Mouse (Mus musculus): ENCODE results near the gene Tbc1d13. TPM values are rescaled to one million over a fixed set of nuclear protein-coding genes. Genes with fewer than 3 reads are reported as not detected.
A peak's percentile ranks its signal among the peaks of the same experiment; 100 is the strongest.
"Not testable (repeated sequence)": the region's sequence is repeated elsewhere in the genome, so short reads cannot be mapped to it uniquely, and the experiment has no call there.

Gene Tbc1d13
- polyA plus RNA-seq, 1 experiment = not detected

GRCm38 (mm10) chr2:30164340-30164932 is 30.9 kb downstream of the Tbc1d13 start:
- no peak overlapping the region for H3K27ac ChIP-seq (ENCODE audit: insufficient read depth, low read depth, low read length)
- no peaks in the 10 kb centered on the region for H3K4me1 ChIP-seq (ENCODE audit: control insufficient read depth, insufficient read depth, low read length)
- no peak overlapping the region for H3K4me3 ChIP-seq (ENCODE audit: insufficient read depth, low read depth, low read length)
- 64% methylated on average over 9 of the region's 9 CpGs for WGBS
- TF ChIP-seq CTCF (IDR thresholded peaks at IDR 0.05; ENCODE audit: insufficient read depth, low read depth, low read length) (no peak), POLR2A (IDR thresholded peaks at IDR 0.05; ENCODE audit: insufficient read depth, low read depth, low read length) (no peak)

GRCm38 (mm10) chr2:30166677-30167076 is 33.1 kb downstream of the Tbc1d13 start:
- Histone ChIP-seq H3K27ac (ENCODE audit: insufficient read depth, low read depth, low read length) (no peak overlapping the region), H3K4me3 (ENCODE audit: insufficient read depth, low read depth, low read length) (no peak overlapping the region), H3K4me1 (ENCODE audit: control insufficient read depth, insufficient read depth, low read length) (no peaks in the 10 kb centered on the region)
- TF ChIP-seq CTCF (IDR thresholded peaks at IDR 0.05; ENCODE audit: insufficient read depth, low read depth, low read length) (no peak), POLR2A (IDR thresholded peaks at IDR 0.05; ENCODE audit: insufficient read depth, low read depth, low read length) (no peak)
- WGBS = 60% methylated on average over 4 of the region's 4 CpGs

GRCm38 (mm10) chr2:30171371-30171996 is 37.9 kb downstream of the Tbc1d13 start, which contains the start of gene Endog:
Gene Endog (plus strand): TSS chr2:30171493.
- WGBS = under 1% methylated on average over 75 of the region's 75 CpGs
- Histone ChIP-seq H3K4me1 (ENCODE audit: control insufficient read depth, insufficient read depth, low read length) (peaks cover 22% of the 10 kb centered on the region), H3K4me3 (ENCODE audit: insufficient read depth, low read depth, low read length) (peak within 1 kb of the TSS; percentile 63), H3K27ac (ENCODE audit: insufficient read depth, low read depth, low read length) (peak within 1 kb of the TSS; percentile 93)
- peak; percentile 95 for TF ChIP-seq POLR2A (IDR thresholded peaks at IDR 0.05; ENCODE audit: insufficient read depth, low read depth, low read length)
- TF ChIP-seq CTCF (IDR thresholded peaks at IDR 0.05; ENCODE audit: insufficient read depth, low read depth, low read length) = no peak

- Histone ChIP-seq H3K4me1 (ENCODE audit: control insufficient read depth, insufficient read depth, low read length) (peaks cover 25% of the 10 kb centered on the region), H3K27ac (ENCODE audit: insufficient read depth, low read depth, low read length) (peak overlapping the region; percentile 93), H3K4me3 (ENCODE audit: insufficient read depth, low read depth, low read length) (peak overlapping the region; percentile 63)
- under 1% methylated on average over 19 of the region's 19 CpGs for WGBS
- TF ChIP-seq CTCF (IDR thresholded peaks at IDR 0.05; ENCODE audit: insufficient read depth, low read depth, low read length) (no peak), POLR2A (IDR thresholded peaks at IDR 0.05; ENCODE audit: insufficient read depth, low read depth, low read length) (no peak)
These were observed 38.4 kb downstream of the Tbc1d13 start for GRCm38 (mm10) chr2:30171997-30172382.

- TF ChIP-seq CTCF (IDR thresholded peaks at IDR 0.05; ENCODE audit: insufficient read depth, low read depth, low read length) = no peak
- 0 out of 2 replicates have a peak, but pooled peaks have one; percentile 8 for TF ChIP-seq POLR2A (IDR thresholded peaks at IDR 0.05; ENCODE audit: insufficient read depth, low read depth, low read length)
- H3K27ac ChIP-seq (ENCODE audit: insufficient read depth, low read depth, low read length) = no peak overlapping the region
These were observed 40.1 kb downstream of the Tbc1d13 start for GRCm38 (mm10) chr2:30173541-30174240.

GRCm38 (mm10) chr2:30175897-30176296 is 42.4 kb downstream of the Tbc1d13 start:
- TF ChIP-seq POLR2A (IDR thresholded peaks at IDR 0.05; ENCODE audit: insufficient read depth, low read depth, low read length) (no peak), CTCF (IDR thresholded peaks at IDR 0.05; ENCODE audit: insufficient read depth, low read depth, low read length) (no peak)
- H3K4me3 ChIP-seq (ENCODE audit: insufficient read depth, low read depth, low read length) = no peak overlapping the region
- H3K4me1 ChIP-seq (ENCODE audit: control insufficient read depth, insufficient read depth, low read length) = peaks cover 34% of the 10 kb centered on the region
- H3K27ac ChIP-seq (ENCODE audit: insufficient read depth, low read depth, low read length) = no peak overlapping the region
- WGBS = 92% methylated on average over 8 of the region's 8 CpGs

More at GRCm38 (mm10) chr2:30173541-30174240, 40.1 kb downstream of the Tbc1d13 start:
- 95% methylated on average over 20 of the region's 20 CpGs for WGBS
- H3K4me1 ChIP-seq (ENCODE audit: control insufficient read depth, insufficient read depth, low read length) = peaks cover 34% of the 10 kb centered on the region
- no peak overlapping the region for H3K4me3 ChIP-seq (ENCODE audit: insufficient read depth, low read depth, low read length)

GRCm38 (mm10) chr2:30176561-30176960 is 43.0 kb downstream of the Tbc1d13 start:
- no peak overlapping the region for H3K4me3 ChIP-seq (ENCODE audit: insufficient read depth, low read depth, low read length)
- no peak overlapping the region for H3K27ac ChIP-seq (ENCODE audit: insufficient read depth, low read depth, low read length)
- H3K4me1 ChIP-seq (ENCODE audit: control insufficient read depth, insufficient read depth, low read length) = peaks cover 34% of the 10 kb centered on the region
- 97% methylated on average over 2 of the region's 2 CpGs for WGBS
- TF ChIP-seq POLR2A (IDR thresholded peaks at IDR 0.05; ENCODE audit: insufficient read depth, low read depth, low read length) (no peak), CTCF (IDR thresholded peaks at IDR 0.05; ENCODE audit: insufficient read depth, low read depth, low read length) (no peak)

- Histone ChIP-seq H3K4me1 (ENCODE audit: control insufficient read depth, insufficient read depth, low read length) (peaks cover 24% of the 10 kb centered on the region), H3K27ac (ENCODE audit: insufficient read depth, low read depth, low read length) (no peak within 1 kb of the TSS; the same call in 1 of the 2 replicates), H3K4me3 (ENCODE audit: insufficient read depth, low read depth, low read length) (peak within 1 kb of the TSS; percentile 64)
- WGBS = 2% methylated on average over 54 of the region's 54 CpGs
- TF ChIP-seq POLR2A (IDR thresholded peaks at IDR 0.05; ENCODE audit: insufficient read depth, low read depth, low read length) (peak; percentile 74), CTCF (IDR thresholded peaks at IDR 0.05; ENCODE audit: insufficient read depth, low read depth, low read length) (no peak)
These were observed 44.4 kb downstream of the Tbc1d13 start, which contains the start of gene Spout1 for GRCm38 (mm10) chr2:30177700-30178675. Gene Spout1 (minus strand): TSS chr2:30178459.

GRCm38 (mm10) chr2:30178711-30179110 is 45.2 kb downstream of the Tbc1d13 start:
- Histone ChIP-seq H3K4me1 (ENCODE audit: control insufficient read depth, insufficient read depth, low read length) (peaks cover 18% of the 10 kb centered on the region), H3K4me3 (ENCODE audit: insufficient read depth, low read depth, low read length) (peak overlapping the region; percentile 64; the same call in 1 of the 2 replicates)
- WGBS = 24% methylated on average over 7 of the region's 7 CpGs
- not testable (repeated sequence) for H3K27ac ChIP-seq (ENCODE audit: insufficient read depth, low read depth, low read length)

Data from olfactory bulb, adult 2 months (tissue).